Mouse (Mus musculus) midbrain, postnatal 0 days (tissue): ENCODE measurements around the gene Dctn1. TPM values are rescaled to one million over a fixed set of nuclear protein-coding genes. Genes with fewer than 3 reads are reported as not detected.

Experiments used
- ATAC-seq: fragments of 200-750 bp; cut with Nextera tagmentation; 2 replicates; pipeline ENCODE4 v1.8.0; 2017; ENCODE audit warnings: moderate number of reproducible peaks, mild to moderate bottlenecking, moderate TSS enrichment, moderate library complexity; ENCODE audit not compliant: low FRiP score
- DNase-seq: peaks from one replicate; pipeline ENCODE4 v3.0.0-alpha.2; 2015; ENCODE audit warnings: low spot score
- H3K27ac ChIP-seq: fragments of 300-500 bp; sonication (generic); 2 replicates; pipeline ENCODE4 v1.5.1; 2014; ENCODE audit warnings: low read depth, mild to moderate bottlenecking, low read length, mixed read lengths
- H3K27me3 ChIP-seq: fragments of 300-500 bp; sonication (generic); 2 replicates; pipeline ENCODE4 v1.6.1; 2014; ENCODE audit warnings: low read length, control low read depth, mixed read lengths; ENCODE audit not compliant: insufficient read depth
- H3K36me3 ChIP-seq: fragments of 300-500 bp; sonication (generic); 2 replicates; pipeline ENCODE4 v1.6.1; 2014; ENCODE audit warnings: low read length, control low read depth, mixed read lengths; ENCODE audit not compliant: insufficient read depth
- H3K4me1 ChIP-seq: fragments of 300-500 bp; sonication (generic); 2 replicates; pipeline ENCODE4 v1.6.1; 2014; ENCODE audit warnings: mild to moderate bottlenecking, control low read depth, antibody characterized with exemption, low read length, mixed read lengths; ENCODE audit not compliant: insufficient read depth
- H3K4me2 ChIP-seq: fragments of 300-500 bp; sonication (generic); 2 replicates; pipeline ENCODE4 v1.6.1; 2014; ENCODE audit warnings: low read depth, mild to moderate bottlenecking, low read length, mixed read lengths; ENCODE audit not compliant: poor library complexity, severe bottlenecking
- H3K4me3 ChIP-seq: fragments of 300-500 bp; sonication (generic); 2 replicates; pipeline ENCODE4 v1.5.1; 2014; ENCODE audit warnings: low read depth, mild to moderate bottlenecking, low read length, moderate library complexity
- H3K9ac ChIP-seq: fragments of 300-500 bp; sonication (generic); replicated peaks from 2 replicates; pipeline ENCODE4 v1.6.1; 2014; ENCODE audit warnings: mild to moderate bottlenecking, low read length, moderate library complexity, mixed read lengths; ENCODE audit not compliant: poor library complexity, severe bottlenecking
- H3K9me3 ChIP-seq: fragments of 300-500 bp; sonication (generic); 2 replicates; pipeline ENCODE4 v1.6.1; 2016; ENCODE audit warnings: low read length, control low read depth
- CTCF ChIP-seq: IDR thresholded peaks from 2 replicates; pipeline ENCODE4 v1.5.1; 2016; ENCODE audit warnings: antibody characterized with exemption, mild to moderate bottlenecking
- WGBS: fragments of 180-500 bp; shearing (Covaris S2); extraction: QIAGEN DNeasy Blood & Tissue Kit; methylation state at CpG from one replicate; pipeline ENCODE4 v1.1.7; 2014; 5-methylcytosine and 5-hydroxymethylcytosine counted together
- polyA plus RNA-seq: library from polyadenylated mRNA; unstranded; fragments of >200 nt; fragmentation: Nextera tagmentation; extraction: Ambion mirVana; gene quantifications from 2 replicates; pipeline ENCODE4 v1.2.1, GENCODE M21; 2015
- total RNA-seq: library from RNA; depleted of rRNA; stranded (reverse); fragments of >200 nt; gene quantifications from 2 replicates; pipeline ENCODE4 v1.2.3, GENCODE M21; 2014

The Dctn1 gene
- total and polyA plus RNA-seq, 2 experiments from 2014 or later: 126 to 166 TPM

GRCm38 (mm10) chr6:83134951-83135513 lies 30.7 kb upstream of the Dctn1 start, which contains the start of gene Rtkn:
Gene Rtkn (plus strand): TSS chr6:83135463.
- Histone ChIP-seq H3K9me3 (no peaks in the 10 kb centered on the region), H3K4me3 (peak within 1 kb of the TSS; percentile 9; the same call in 1 of the 2 replicates), H3K27me3 (peaks cover 7% of the 10 kb centered on the region), H3K27ac (no peak within 1 kb of the TSS), H3K4me2 (peak within 1 kb of the TSS; percentile 51), H3K9ac (0 out of 2 replicates have a peak within 1 kb of the TSS, but pooled peaks have one; percentile 24), H3K4me1 (no peaks in the 10 kb centered on the region), H3K36me3 (no peaks in the 10 kb centered on the region)
- no peak for TF ChIP-seq CTCF
- DNase-seq (no peak), ATAC-seq (no peak)
- 58% methylated on average over 7 of the region's 7 CpGs for WGBS

- DNase-seq: no peak
- H3K4me1 ChIP-seq: no peaks in the 10 kb centered on the region
- peak overlapping the region; percentile 51 for H3K4me2 ChIP-seq
- no peak for ATAC-seq
- H3K27ac ChIP-seq: no peak overlapping the region
- H3K36me3 ChIP-seq: no peaks in the 10 kb centered on the region
- TF ChIP-seq CTCF: no peak
- WGBS: 6% methylated on average over 37 of the region's 37 CpGs
- H3K4me3 ChIP-seq: peak overlapping the region; percentile 9; the same call in 1 of the 2 replicates
- peaks cover 7% of the 10 kb centered on the region for H3K27me3 ChIP-seq
- 0 out of 2 replicates have a peak overlapping the region, but pooled peaks have one; percentile 24 for H3K9ac ChIP-seq
- H3K9me3 ChIP-seq: no peaks in the 10 kb centered on the region
Observed at GRCm38 (mm10) chr6:83135571-83136161, 30.1 kb upstream of the Dctn1 start.

GRCm38 (mm10) chr6:83136291-83136880 lies 29.3 kb upstream of the Dctn1 start:
- H3K36me3 ChIP-seq: no peaks in the 10 kb centered on the region
- ATAC-seq (no peak), DNase-seq (no peak)
- no peaks in the 10 kb centered on the region for H3K4me1 ChIP-seq
- H3K4me2 ChIP-seq: peak overlapping the region; percentile 51
- no peak for TF ChIP-seq CTCF
- H3K27ac ChIP-seq: 0 out of 2 replicates have a peak overlapping the region, but pooled peaks have one; percentile 82
- no peak overlapping the region for H3K9ac ChIP-seq
- no peaks in the 10 kb centered on the region for H3K9me3 ChIP-seq
- 22% methylated on average over 5 of the region's 5 CpGs for WGBS
- peak overlapping the region; percentile 30 for H3K4me3 ChIP-seq
- peaks cover 7% of the 10 kb centered on the region for H3K27me3 ChIP-seq

GRCm38 (mm10) chr6:83136881-83137575 lies 28.7 kb upstream of the Dctn1 start:
- Histone ChIP-seq H3K4me3 (peak overlapping the region; percentile 30), H3K27me3 (peaks cover 7% of the 10 kb centered on the region), H3K27ac (peak overlapping the region; percentile 82), H3K9me3 (no peaks in the 10 kb centered on the region), H3K9ac (0 out of 2 replicates have a peak overlapping the region, but pooled peaks have one; percentile 19), H3K4me1 (peaks cover 2% of the 10 kb centered on the region; the same call in 1 of the 2 replicates), H3K4me2 (peak overlapping the region; percentile 51), H3K36me3 (no peaks in the 10 kb centered on the region)
- DNase-seq (peak; percentile 65), ATAC-seq (peak; percentile 63)
- TF ChIP-seq CTCF: no peak
- WGBS: 3% methylated on average over 25 of the region's 26 CpGs

GRCm38 (mm10) chr6:83137576-83137950 lies 28.2 kb upstream of the Dctn1 start:
- H3K36me3 ChIP-seq: no peaks in the 10 kb centered on the region
- H3K27me3 ChIP-seq: peaks cover 7% of the 10 kb centered on the region
- peak overlapping the region; percentile 42; the same call in 1 of the 2 replicates for H3K9ac ChIP-seq
- H3K4me3 ChIP-seq: peak overlapping the region; percentile 30
- no peak for TF ChIP-seq CTCF
- DNase-seq: peak; percentile 62
- WGBS: 3% methylated on average over 12 of the region's 12 CpGs
- H3K4me1 ChIP-seq: peaks cover 4% of the 10 kb centered on the region; the same call in 1 of the 2 replicates
- no peaks in the 10 kb centered on the region for H3K9me3 ChIP-seq
- ATAC-seq: peak; percentile 49
- H3K4me2 ChIP-seq: peak overlapping the region; percentile 51
- peak overlapping the region; percentile 82 for H3K27ac ChIP-seq
